In genomic region chr16:5035591-5035990, GRCm38 (mm10) we compare ENCODE assay signal across 26 mouse cellular contexts. TPM values are rescaled to one million over a fixed set of nuclear protein-coding genes. Genes with fewer than 3 reads are reported as not detected.
DNase-seq lines count a peak whose midpoint lies in the region; ATAC-seq and TF ChIP-seq lines count a peak whose summit lies in the region.
"Had no signal": no experiment of that assay in that cellular context is flagged by ENCODE, and none has a peak within 500 bp of the region (broad histone marks: within the 10 kb centered on the region; RNA-seq: fewer than 3 reads in every experiment).

No protein-coding gene starts in this region.

- H3K27ac ChIP-seq in kidney, adult 2 months (ENCODE audit: insufficient read depth, low read depth, low read length), result no peak overlapping the region
- H3K27ac ChIP-seq: embryonic facial prominence, embryonic 13.5 days; embryonic facial prominence, embryonic 15.5 days; forebrain, embryonic 10.5 days; forebrain, embryonic 12.5 days had no signal

- peak; percentile 47; the same call in 1 of the 2 replicates for ATAC-seq in megakaryocyte, adult 5-6 weeks (ENCODE audit: poor library complexity, severe bottlenecking)
- ATAC-seq: forebrain, embryonic 14.5 days; forebrain, embryonic 16.5 days had no signal

- H3K4me3 ChIP-seq in kidney, adult 2 months (ENCODE audit: insufficient read depth, low read depth, low read length), result no peak overlapping the region
- H3K4me3 ChIP-seq: embryonic facial prominence, embryonic 13.5 days; embryonic facial prominence, embryonic 15.5 days; erythroblast, embryonic 14.5 days; forebrain, embryonic 10.5 days; forebrain, embryonic 12.5 days had no signal

- no peaks in the 10 kb centered on the region for H3K27me3 ChIP-seq in kidney, adult 2 months (replicated peaks; ENCODE audit: control insufficient read depth, insufficient read depth, low read length)
- H3K27me3 ChIP-seq: embryonic facial prominence, embryonic 13.5 days; embryonic facial prominence, embryonic 15.5 days; forebrain, embryonic 12.5 days had no signal

- no peak for TF ChIP-seq POLR2A in kidney, adult 2 months (IDR thresholded peaks at IDR 0.05; ENCODE audit: low read depth, low read length)

- peak; percentile 52 for DNase-seq in adrenal gland, adult 2 months
- DNase-seq in adrenal gland, postnatal 4 days (ENCODE audit: low spot score in 2 of 2), result no peak
- peak; percentile 14 for DNase-seq in kidney, adult 2 months
- DNase-seq in kidney, adult 18-20 months, result no peak
- DNase-seq in adrenal gland, postnatal 25 days, result peak; percentile 24
- DNase-seq in urinary bladder, adult 18-20 months (ENCODE audit: low spot score in 2 of 2), result no peak
- DNase-seq in frontal cortex, adult 2 months (ENCODE audit: extremely low spot score in 1 of 2, low spot score in 1 of 2), result no peak
- DNase-seq: cerebellum, adult 11-12 months; cerebellum, adult 2 months; cerebellum, adult 9-10 months; cerebellum, postnatal 10 days; cerebellum, postnatal 25 days; embryo, embryonic 11 days had no signal

- H3K36me3 ChIP-seq in kidney, adult 2 months (ENCODE audit: control insufficient read depth, insufficient read depth, low read length), result peaks cover 15% of the 10 kb centered on the region

- 92% methylated on average over 3 of the region's 3 CpGs for WGBS in kidney, adult 2 months

- H3K4me1 ChIP-seq in kidney, adult 2 months (ENCODE audit: control insufficient read depth, insufficient read depth, low read length), result peaks cover 8% of the 10 kb centered on the region; the same call in 1 of the 2 replicates
- H3K4me1 ChIP-seq: embryonic facial prominence, embryonic 13.5 days; embryonic facial prominence, embryonic 15.5 days; forebrain, embryonic 10.5 days; forebrain, embryonic 12.5 days had no signal

- TF ChIP-seq CTCF in kidney, adult 2 months (conservative IDR thresholded peaks at IDR 0.05; ENCODE audit: insufficient read depth, insufficient read length, low read depth, low read length), result no peak

RNA-seq across cellular contexts. Expression of gene Glyr1, which starts 14.1 kb away (rescaled TPM):
- 10 to 100 TPM; 92.6 to 96.5 TPM for total RNA-seq in adrenal gland, adult 2 months (2021)
- 51.7 and 71.3 TPM in 2 replicates for polyA plus RNA-seq in adrenal gland, adult 2 months (2012; rRNA removed)
- 100 to 1,000 TPM; 110 to 111 TPM for total RNA-seq in adrenal gland, postnatal 4 days (2021)
- polyA plus RNA-seq in kidney, adult 2 months (2012; rRNA removed), result 76.1 and 85.6 TPM in 2 replicates
- 106 and 107 TPM in 2 replicates for total RNA-seq in adrenal gland, postnatal 25 days (2021)
- total RNA-seq in megakaryocyte, adult 5-6 weeks (2015), result 66.7 and 69.8 TPM in 2 replicates
- total RNA-seq in megakaryocyte, adult 5-6 weeks (2017), result 100 and 112 TPM in 2 replicates
- 139 and 151 TPM in 2 replicates for polyA plus RNA-seq in frontal cortex, adult 2 months (2012; rRNA removed)

RNA-seq across cellular contexts. Expression of gene Ubn1, which starts 14.3 kb away (rescaled TPM):
- 10 to 100 TPM; 25.2 to 34.0 TPM for total RNA-seq in adrenal gland, adult 2 months (2021)
- 18.6 and 18.9 TPM in 2 replicates for polyA plus RNA-seq in adrenal gland, adult 2 months (2012; rRNA removed)
- 10 to 100 TPM; 41.2 to 43.4 TPM for total RNA-seq in adrenal gland, postnatal 4 days (2021)
- 22.9 and 28.7 TPM in 2 replicates for polyA plus RNA-seq in kidney, adult 2 months (2012; rRNA removed)
- total RNA-seq in adrenal gland, postnatal 25 days (2021), result 43.6 and 46.7 TPM in 2 replicates
- 25.7 and 28.0 TPM in 2 replicates for total RNA-seq in megakaryocyte, adult 5-6 weeks (2015)
- 39.5 and 52.6 TPM in 2 replicates for total RNA-seq in megakaryocyte, adult 5-6 weeks (2017)
- polyA plus RNA-seq in frontal cortex, adult 2 months (2012; rRNA removed), result 28.6 and 34.9 TPM in 2 replicates

RNA-seq across cellular contexts. Expression of gene Rogdi, which starts 22.2 kb away (rescaled TPM):
- 10 to 100 TPM; 16.9 to 28.1 TPM for total RNA-seq in adrenal gland, adult 2 months (2021)
- polyA plus RNA-seq in adrenal gland, adult 2 months (2012; rRNA removed), result 83.9 and 99.3 TPM in 2 replicates
- total RNA-seq in adrenal gland, postnatal 4 days (2021), result 10 to 100 TPM; 54.6 to 55.0 TPM
- polyA plus RNA-seq in kidney, adult 2 months (2012; rRNA removed), result 251 and 286 TPM in 2 replicates
- total RNA-seq in adrenal gland, postnatal 25 days (2021), result 19.9 and 23.8 TPM in 2 replicates
- 75.8 and 80.5 TPM in 2 replicates for total RNA-seq in megakaryocyte, adult 5-6 weeks (2015)
- 28.1 and 38.9 TPM in 2 replicates for total RNA-seq in megakaryocyte, adult 5-6 weeks (2017)
- 320 and 348 TPM in 2 replicates for polyA plus RNA-seq in frontal cortex, adult 2 months (2012; rRNA removed)

RNA-seq across cellular contexts. Expression of gene Smim22, which starts 28.5 kb away (rescaled TPM):
- total RNA-seq in adrenal gland, adult 2 months (2021), result not detected
- 0.38 TPM in 1 of 2 replicates, not detected in the other for polyA plus RNA-seq in adrenal gland, adult 2 months (2012; rRNA removed)
- total RNA-seq in adrenal gland, postnatal 4 days (2021), result 1 to 10 TPM in 1 of 2 experiments, not detected in 1; 2.2 TPM
- 156 and 232 TPM in 2 replicates for polyA plus RNA-seq in kidney, adult 2 months (2012; rRNA removed)
- total RNA-seq in adrenal gland, postnatal 25 days (2021), result not detected in 2 replicates
- total RNA-seq in megakaryocyte, adult 5-6 weeks (2015), result not detected in 2 replicates
- not detected in 2 replicates for total RNA-seq in megakaryocyte, adult 5-6 weeks (2017)
- polyA plus RNA-seq in frontal cortex, adult 2 months (2012; rRNA removed), result 0.92 and 0.94 TPM in 2 replicates
- total RNA-seq: gastrocnemius, adult 18-20 months; MEL had no signal
- polyA plus RNA-seq: C2C12; erythroblast, embryonic 14.5 days had no signal

RNA-seq across cellular contexts. Expression of gene Sept12, which starts 37.9 kb away (rescaled TPM):
- not detected for total RNA-seq in adrenal gland, adult 2 months (2021)
- polyA plus RNA-seq in adrenal gland, adult 2 months (2012; rRNA removed), result not detected in 2 replicates
- total RNA-seq in adrenal gland, postnatal 4 days (2021), result under 1 TPM in 1 of 2 experiments, not detected in 1; 0.22 TPM
- polyA plus RNA-seq in kidney, adult 2 months (2012; rRNA removed), result 0.33 TPM in 1 of 2 replicates, not detected in the other
- total RNA-seq in adrenal gland, postnatal 25 days (2021), result not detected in 2 replicates
- not detected in 2 replicates for total RNA-seq in megakaryocyte, adult 5-6 weeks (2015)
- total RNA-seq in megakaryocyte, adult 5-6 weeks (2017), result not detected in 2 replicates
- polyA plus RNA-seq in frontal cortex, adult 2 months (2012; rRNA removed), result not detected in 2 replicates
- total RNA-seq: gastrocnemius, adult 18-20 months; MEL had no signal
- polyA plus RNA-seq: C2C12; cerebellum, adult 2 months; cortical plate, adult 2 months; embryonic facial prominence, embryonic 11.5 days; embryonic facial prominence, embryonic 13.5 days; embryonic facial prominence, embryonic 15.5 days; erythroblast, embryonic 14.5 days; forebrain, embryonic 10.5 days; forebrain, embryonic 12.5 days; forebrain, embryonic 14.5 days; forebrain, embryonic 16.5 days had no signal

Comparison
In these comparisons a context has a peak if more than half of its experiments do, and no peak if none do; other contexts are left out.
1. DNase-seq: peak in adrenal gland, adult 2 months (single experiment), kidney, adult 2 months (single experiment) and adrenal gland, postnatal 25 days (single experiment); none in adrenal gland, postnatal 4 days (0 of 2), kidney, adult 18-20 months (single experiment), urinary bladder, adult 18-20 months (0 of 2) and frontal cortex, adult 2 months (0 of 2).